Mouse (Mus musculus) kidney, postnatal 25 days (tissue): ENCODE results near the gene Srp68.

ENCODE experiments used
- DNase-seq, 2 experiments: peaks; one replicate each; pipeline ENCODE4 v3.0.0; 2021; ENCODE audit warnings: mixed read lengths in 2 of 2

The Srp68 gene

GRCm38 (mm10) chr11:116245616-116246015, 28.4 kb downstream of the Srp68 start:
- peak; percentile 68 to 87 for DNase-seq

DNA sequence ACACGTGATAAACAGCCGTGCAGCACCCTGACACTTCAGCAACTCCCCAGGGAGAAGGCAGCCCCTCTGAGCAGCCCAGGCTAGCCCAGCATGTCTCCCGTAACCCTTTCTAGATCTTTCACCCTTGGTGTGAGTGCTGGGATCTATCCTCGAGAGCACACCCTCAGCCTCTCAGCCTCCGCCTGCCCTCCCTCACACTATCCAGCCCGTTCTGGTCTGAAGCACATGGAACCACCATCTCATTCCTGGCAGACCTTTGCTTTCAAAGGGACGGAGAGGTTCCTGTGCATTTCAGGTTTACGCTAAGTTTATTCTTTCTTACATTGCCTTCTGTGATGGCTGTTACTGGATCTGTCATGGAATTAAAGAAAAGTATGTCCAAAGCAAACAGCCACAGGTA, 29.4 kb downstream of the Srp68 start:
- peak; percentile 42 to 69 for DNase-seq

DNA sequence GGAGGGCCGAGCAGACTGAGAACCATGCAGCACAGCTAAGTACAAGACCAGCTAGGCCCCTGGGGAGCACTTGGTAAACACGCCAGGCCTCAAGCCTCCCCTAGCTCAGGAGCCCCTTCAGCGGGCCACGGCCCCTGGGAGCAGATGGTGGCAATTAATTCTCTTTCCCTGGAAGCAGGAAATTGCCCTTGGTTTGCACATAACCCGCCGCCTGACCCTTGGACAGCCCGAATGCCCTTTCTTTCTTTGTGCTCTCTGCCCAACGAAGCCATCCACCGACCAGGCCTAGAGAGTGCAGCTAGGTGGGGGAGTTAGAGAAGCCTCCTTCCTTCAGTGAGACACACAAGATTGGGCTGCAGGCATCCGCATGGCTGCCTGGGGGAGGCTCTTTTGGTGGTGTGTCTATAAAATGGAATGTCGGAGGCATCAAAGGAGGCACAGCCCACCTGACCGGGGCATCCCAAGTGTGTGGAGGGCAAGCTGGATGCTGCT, 32.2 kb downstream of the Srp68 start:
- peak; percentile 65 to 77 for DNase-seq

DNA sequence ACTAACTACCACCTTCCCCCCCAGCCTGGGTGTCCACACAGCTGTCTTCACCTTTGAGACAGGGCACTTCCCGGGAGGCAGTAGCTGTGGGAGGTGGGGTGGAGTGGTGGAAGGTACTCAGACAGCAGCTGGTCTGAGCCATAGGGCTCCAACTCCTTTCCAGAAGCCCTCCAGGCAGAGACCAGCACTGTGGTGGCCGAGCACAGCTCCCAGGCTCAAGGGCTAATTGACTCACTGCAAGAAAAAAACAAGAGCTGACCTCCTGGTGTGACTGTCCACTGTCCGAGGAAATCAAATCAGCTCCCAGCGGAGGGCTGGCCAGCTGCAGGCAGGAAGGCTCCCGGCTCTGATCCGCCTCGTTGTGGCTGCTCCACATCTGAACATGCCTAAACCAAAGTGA, 34.2 kb downstream of the Srp68 start:
- peak in 1 of 2 experiments; percentile 64 for DNase-seq

- DNase-seq, result peak; percentile 94 to 98
Observed at GRCm38 (mm10) chr11:116237742-116238395, 36.1 kb downstream of the Srp68 start, which contains the start of gene Evpl. Evpl (minus strand) TSS chr11:116238077.

DNA sequence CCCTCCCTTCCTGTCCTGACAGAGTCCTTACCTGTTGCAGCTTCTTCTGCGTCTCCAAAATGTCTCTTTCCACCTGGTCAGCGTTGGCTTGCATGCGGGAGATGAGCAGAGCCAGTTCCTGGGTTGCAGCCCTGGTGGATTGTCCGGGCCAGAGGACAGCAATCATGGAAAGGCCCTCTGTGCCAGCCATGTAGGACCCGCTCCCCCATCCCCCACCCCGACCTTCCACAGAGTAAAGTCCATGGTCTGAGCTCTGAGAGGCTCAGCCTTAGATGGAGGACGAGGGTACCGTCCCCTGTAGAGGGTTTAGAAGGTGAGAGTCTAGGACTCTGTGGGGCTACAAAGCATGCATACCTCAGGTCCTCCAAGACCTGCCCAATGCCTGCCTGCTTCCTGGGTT, 39.1 kb downstream of the Srp68 start:
- DNase-seq, result peak; percentile 62 to 79

DNA sequence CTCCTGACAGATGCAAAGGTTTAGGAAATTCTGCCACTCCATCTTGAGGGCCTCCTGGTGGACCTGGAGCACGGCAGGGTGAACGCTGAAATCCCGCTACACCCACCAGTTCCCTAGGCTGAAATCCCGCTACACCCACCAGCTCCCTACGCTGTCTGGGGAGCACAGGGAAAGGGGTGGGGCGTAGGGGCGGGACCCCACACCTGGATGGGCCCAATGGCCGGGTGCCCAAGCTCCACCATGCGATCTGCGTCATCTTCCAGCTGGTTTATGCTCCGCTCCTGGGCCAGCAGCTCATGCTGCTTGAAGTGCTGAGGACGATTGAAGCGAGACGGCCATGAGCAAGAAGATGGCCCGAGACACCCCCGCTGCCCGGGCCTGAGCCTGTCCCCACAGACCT, 41.6 kb downstream of the Srp68 start:
- no peak for DNase-seq

- DNase-seq, result no peak
Observed at GRCm38 (mm10) chr11:116228699-116229098, 45.3 kb downstream of the Srp68 start.

DNA sequence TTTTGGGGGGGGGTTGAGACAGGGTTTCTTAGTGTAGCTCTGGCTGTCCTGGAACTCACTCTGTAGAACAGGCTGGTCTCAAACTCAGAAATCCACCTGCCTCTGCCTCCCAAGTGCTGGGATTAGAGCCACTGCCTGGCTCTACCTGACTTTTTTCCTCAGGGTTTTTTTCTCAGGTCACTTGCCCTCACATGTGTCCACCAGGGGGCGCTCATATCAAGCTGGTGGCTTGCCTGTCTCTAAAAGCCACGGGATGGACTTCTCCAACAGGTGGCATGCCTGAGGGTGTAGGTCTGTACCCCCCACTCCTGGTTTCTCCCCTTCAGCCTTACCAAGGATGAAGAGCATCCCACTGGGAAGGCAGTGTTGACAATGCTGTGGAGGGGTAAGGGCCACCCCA, 47.6 kb downstream of the Srp68 start:
- DNase-seq, result peak; percentile 88 to 96

- DNase-seq, result no peak
Observed at GRCm38 (mm10) chr11:116222740-116223059, 51.3 kb downstream of the Srp68 start.

DNA sequence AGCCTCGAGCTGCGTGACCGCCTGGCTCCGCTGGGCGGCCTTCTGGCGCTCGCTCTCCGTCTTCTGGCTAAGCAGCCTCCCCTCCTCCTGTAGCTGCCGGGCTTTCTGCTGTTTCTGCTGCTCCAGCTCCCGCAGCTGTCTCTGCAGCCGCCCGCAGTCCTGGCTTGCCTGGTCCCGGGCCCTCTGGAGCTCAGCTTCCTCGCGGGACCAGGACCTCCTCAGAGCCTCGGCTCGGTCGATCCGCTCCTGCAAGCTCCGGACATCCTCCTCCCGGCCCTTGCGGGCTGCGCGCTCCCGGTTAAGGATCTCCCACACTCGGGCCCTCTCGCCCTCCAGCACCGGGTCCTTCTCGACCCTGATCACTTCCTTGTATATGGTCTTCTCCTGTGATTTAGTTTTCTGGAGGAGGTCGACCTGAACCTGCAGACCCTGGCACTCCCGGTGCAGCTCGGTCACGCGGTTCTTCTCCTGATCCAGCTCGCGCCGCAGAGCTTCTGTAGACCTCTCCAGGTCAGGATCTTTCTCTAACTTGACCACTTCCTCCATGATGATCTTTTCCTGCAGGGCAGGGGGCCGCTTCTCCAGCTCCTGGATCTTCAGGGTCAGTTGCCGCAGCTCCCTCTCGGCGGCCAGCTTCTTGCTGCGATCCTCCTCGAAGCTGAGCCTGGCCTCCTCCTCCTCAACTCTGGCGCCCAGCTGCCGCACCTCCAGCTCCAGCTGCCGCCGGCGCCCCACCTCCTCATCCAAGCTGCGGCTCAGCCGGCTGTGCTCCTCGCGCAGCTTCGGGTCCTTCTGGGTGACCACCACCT, 51.9 kb downstream of the Srp68 start:
- DNase-seq, result no peak

- DNase-seq, result peak; percentile 86 to 87
Observed at GRCm38 (mm10) chr11:116219885-116220284, 54.1 kb downstream of the Srp68 start.

DNA sequence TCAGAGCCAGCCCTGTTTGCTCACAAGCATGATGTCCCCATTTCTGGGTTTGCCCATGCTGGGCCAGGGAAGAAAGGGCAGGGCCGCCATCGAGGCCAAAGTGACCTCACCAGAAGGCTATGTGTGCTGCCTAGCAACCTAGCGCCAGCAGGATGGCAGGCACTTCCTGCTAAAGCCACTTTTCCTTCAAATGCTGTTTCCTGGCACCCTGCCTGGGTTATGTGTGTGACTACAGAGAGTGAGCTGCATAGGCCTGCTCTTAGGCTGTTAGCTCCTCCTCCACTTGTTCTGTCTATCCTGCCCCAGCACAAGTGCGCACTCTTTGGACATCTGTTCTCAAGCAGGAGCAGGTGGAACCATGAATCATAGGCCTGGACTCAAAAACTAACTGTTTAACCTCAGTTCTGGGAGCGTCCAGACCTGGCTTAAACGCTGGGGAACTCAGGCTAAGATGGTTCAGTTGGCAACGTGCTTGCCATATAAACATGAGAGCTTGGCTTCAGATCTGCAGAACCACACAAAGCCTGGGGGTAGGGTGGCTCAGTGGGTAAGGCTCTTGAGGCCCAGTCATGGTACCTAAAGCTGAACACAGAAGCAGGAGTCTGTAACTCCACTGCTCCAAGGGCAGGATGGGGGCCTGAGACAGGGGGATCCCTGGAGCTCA, 55.1 kb downstream of the Srp68 start:
- peak; percentile 97 for DNase-seq

GRCm38 (mm10) chr11:116218263-116218662, 55.8 kb downstream of the Srp68 start:
- DNase-seq, result peak; percentile 52 to 73

- DNase-seq, result no peak
Observed at GRCm38 (mm10) chr11:116216549-116216948, 57.5 kb downstream of the Srp68 start.

DNA sequence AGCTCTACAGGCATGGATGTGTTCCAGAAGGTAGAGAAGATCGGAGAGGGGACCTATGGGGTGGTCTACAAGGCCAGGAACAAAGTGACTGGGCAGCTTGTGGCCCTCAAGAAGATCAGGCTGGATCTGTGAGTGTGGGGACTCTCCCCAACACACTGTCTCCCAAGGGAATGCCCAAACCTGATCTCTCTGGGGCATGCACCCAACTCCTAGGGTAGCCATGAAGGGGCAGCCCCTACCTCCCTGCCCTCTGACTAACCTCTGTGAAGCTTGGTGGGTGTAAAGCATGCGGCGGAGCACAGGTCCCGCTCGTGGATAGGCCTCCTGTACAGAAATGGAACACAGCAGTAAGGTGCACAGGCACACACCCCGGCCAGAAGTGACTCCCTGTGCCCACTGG, 58.0 kb downstream of the Srp68 start:
- no peak for DNase-seq

DNA sequence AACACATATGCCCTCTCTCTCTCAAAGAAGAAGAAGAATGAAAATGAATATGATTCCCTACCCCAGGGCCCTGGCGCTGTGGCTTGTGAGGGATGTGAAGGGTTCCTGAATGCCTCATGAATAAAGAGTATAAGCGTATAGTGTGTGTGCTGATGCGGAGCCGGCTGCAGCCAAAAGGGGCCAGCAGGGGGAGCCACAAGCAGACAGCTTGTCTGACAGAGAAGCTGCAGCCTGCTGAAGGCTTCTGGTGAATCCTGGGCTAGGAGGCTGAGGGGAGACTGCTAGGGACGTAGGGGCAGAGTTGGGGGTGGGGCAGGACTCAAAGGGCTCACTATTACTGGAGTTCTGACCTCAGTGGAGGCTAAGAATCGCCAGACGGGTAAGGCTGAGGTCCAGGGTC, 58.8 kb downstream of the Srp68 start:
- DNase-seq, result peak; percentile 62 to 66

- DNase-seq, result no peak
Observed at GRCm38 (mm10) chr11:116213877-116214510, 60.0 kb downstream of the Srp68 start.

GRCm38 (mm10) chr11:116212847-116213246, 61.2 kb downstream of the Srp68 start:
- no peak for DNase-seq

GRCm38 (mm10) chr11:116210696-116211095, 63.3 kb downstream of the Srp68 start:
- peak; percentile 47 to 85 for DNase-seq

DNA sequence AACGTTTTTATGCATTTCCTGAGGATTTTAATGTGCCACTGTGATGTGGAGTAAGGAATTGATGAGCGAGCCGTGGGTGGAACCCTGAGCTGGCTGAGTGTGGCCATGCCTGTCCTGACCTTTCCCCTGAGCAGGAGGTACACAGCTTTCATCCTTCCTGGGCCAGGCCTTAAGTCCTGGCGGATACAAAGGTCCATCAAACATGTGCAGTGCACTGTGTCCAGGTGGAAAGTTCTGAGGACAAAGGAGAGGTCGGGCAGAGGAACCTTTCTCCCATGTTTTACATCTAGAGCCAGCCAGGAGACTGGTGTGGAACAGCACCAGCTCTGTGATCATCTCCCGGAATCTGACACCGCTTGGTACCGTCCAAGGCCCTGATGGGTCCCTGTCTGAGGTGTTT, 64.8 kb downstream of the Srp68 start:
- peak; percentile 58 to 90 for DNase-seq

DNA sequence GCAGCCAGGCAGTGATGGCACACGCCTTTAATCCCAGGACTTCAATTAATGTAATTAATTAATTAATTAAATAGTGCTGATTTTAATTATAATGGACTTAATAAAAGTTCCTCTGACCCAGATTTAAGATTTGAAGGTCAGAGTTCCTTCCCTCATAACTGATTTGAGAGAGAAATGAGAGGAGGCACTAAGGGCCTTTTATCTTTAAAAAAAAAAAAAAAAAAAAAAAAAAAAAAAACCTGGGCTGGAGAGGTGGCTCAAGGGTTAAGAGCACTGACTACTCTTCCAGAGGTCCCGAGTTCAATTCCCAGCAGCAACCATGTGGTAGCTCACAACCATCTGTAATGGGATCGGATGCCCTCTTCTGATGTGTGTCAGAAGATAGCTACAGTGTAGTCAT, 65.4 kb downstream of the Srp68 start:
- no peak for DNase-seq

DNA sequence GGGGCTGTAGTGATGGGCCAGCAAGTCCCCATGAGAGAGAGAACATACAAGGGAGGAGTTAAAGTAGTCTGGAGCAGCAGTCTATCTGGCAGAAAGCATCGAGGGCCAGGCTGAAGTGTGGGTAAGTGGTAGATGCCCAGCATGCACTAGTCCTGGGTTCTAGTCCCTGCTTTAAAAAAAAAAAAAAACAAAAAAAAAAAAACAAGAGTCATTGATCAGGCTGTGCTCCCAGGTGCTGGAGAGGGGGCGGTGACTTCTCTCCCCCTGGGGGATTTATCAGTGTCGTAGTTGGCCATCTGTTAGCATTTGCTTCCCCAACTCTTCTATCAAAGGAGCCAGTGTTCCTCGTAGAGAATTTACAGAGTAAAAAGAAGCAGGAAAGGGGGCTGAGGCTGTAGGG, 67.3 kb downstream of the Srp68 start:
- no peak for DNase-seq
